Mouse (Mus musculus): ENCODE data around the gene Dpp6.

GRCm38 (mm10) chr5:27028611-27029010, 211.6 kb downstream of the Dpp6 start:
- no peak for TF ChIP-seq CTCF (IDR thresholded peaks at IDR 0.05; ENCODE audit: low read depth)
- no peak for TF ChIP-seq EP300 (IDR thresholded peaks at IDR 0.05; ENCODE audit: low read depth)

Measured in liver, postnatal 0 days (tissue).